8 mouse cellular contexts compared by ENCODE assay signal in genomic region chr17:24936259-24937237, GRCm38 (mm10). TPM values are rescaled to one million over a fixed set of nuclear protein-coding genes. Genes with fewer than 3 reads are reported as not detected.
DNase-seq lines count a peak whose midpoint lies in the region; ATAC-seq and TF ChIP-seq lines count a peak whose summit lies in the region.

TSS of gene Mapk8ip3 (minus strand) at chr17:24936977.

- H3K79me2 ChIP-seq in liver, adult 2 months (ENCODE audit: control insufficient read depth, insufficient read depth, low read length): peaks cover 19% of the 10 kb centered on the region
- H3K79me2 ChIP-seq in myocyte (ENCODE audit: control insufficient read depth, insufficient read depth): peaks cover 52% of the 10 kb centered on the region

- peaks cover 18% of the 10 kb centered on the region for H3K4me1 ChIP-seq in heart, embryonic 11.5 days (ENCODE audit: control insufficient read depth, insufficient read depth, low read length)
- H3K4me1 ChIP-seq in kidney, embryonic 16.5 days (ENCODE audit: insufficient read depth, low read length): peaks cover 22% of the 10 kb centered on the region
- peaks cover 6% of the 10 kb centered on the region for H3K4me1 ChIP-seq in liver, adult 2 months (ENCODE audit: control insufficient read depth, insufficient read depth, low read length)

- peak within 1 kb of the TSS; percentile 85 for H3K4me2 ChIP-seq in heart, embryonic 11.5 days
- H3K4me2 ChIP-seq in kidney, embryonic 16.5 days (replicated peaks; ENCODE audit: low read depth, low read length): peak within 1 kb of the TSS; percentile 81
- peak within 1 kb of the TSS; percentile 93 for H3K4me2 ChIP-seq in myocyte (ENCODE audit: low read depth)

- peak; percentile 70 for TF ChIP-seq POLR2A in liver, adult 2 months (IDR thresholded peaks at IDR 0.05; ENCODE audit: extremely low read depth, insufficient read depth, low read length)
- peak; percentile 82 for TF ChIP-seq POLR2A in myocyte (IDR thresholded peaks at IDR 0.05; ENCODE audit: insufficient read length, low read depth)

- H3K9ac ChIP-seq in heart, embryonic 11.5 days (ENCODE audit: low read depth, low read length): peak within 1 kb of the TSS; percentile 93
- H3K9ac ChIP-seq in kidney, embryonic 16.5 days (replicated peaks; ENCODE audit: low read length): peak within 1 kb of the TSS; percentile 86
- peak within 1 kb of the TSS; percentile 76 for H3K9ac ChIP-seq in liver, adult 2 months (ENCODE audit: low read depth, low read length)

- H3K27ac ChIP-seq in heart, embryonic 11.5 days (ENCODE audit: low read depth, low read length): peak within 1 kb of the TSS; percentile 76
- peak within 1 kb of the TSS; percentile 82 for H3K27ac ChIP-seq in kidney, embryonic 16.5 days (ENCODE audit: low read length)
- peak within 1 kb of the TSS; percentile 64 for H3K27ac ChIP-seq in liver, adult 2 months (replicated peaks; ENCODE audit: insufficient read depth, low read depth, low read length)

- under 1% methylated on average over 78 of the region's 78 CpGs for WGBS in heart, embryonic 11.5 days (ENCODE audit: insufficient replicate concordance)
- WGBS in kidney, embryonic 16.5 days: under 1% methylated on average over 78 of the region's 78 CpGs
- WGBS in liver, adult 2 months: under 1% methylated on average over 78 of the region's 78 CpGs

- peak; percentile 98 to 99 for DNase-seq in B cell, adult 2 months
- DNase-seq in brain, adult 2 months (ENCODE audit: low read depth, low spot score): peak; percentile 99
- DNase-seq in liver, adult 2 months (ENCODE audit: extremely low read depth, low read depth, low spot score): peak; percentile 86
- peak; percentile 94 for DNase-seq in splenic B cell, adult 2 months (ENCODE audit: low read depth, low spot score)

- H3K4me3 ChIP-seq in heart, embryonic 11.5 days (ENCODE audit: low read depth, low read length): peak within 1 kb of the TSS; percentile 98
- peak within 1 kb of the TSS; percentile 96 for H3K4me3 ChIP-seq in kidney, embryonic 16.5 days (ENCODE audit: low read length)
- peak within 1 kb of the TSS; percentile 72 for H3K4me3 ChIP-seq in liver, adult 2 months (ENCODE audit: insufficient read depth, low read depth, low read length)
- peak within 1 kb of the TSS; percentile 89 for H3K4me3 ChIP-seq in myocyte

- ATAC-seq in erythroblast, adult 5-6 weeks (replicated peaks; ENCODE audit: low FRiP score, poor library complexity, severe bottlenecking): peak; percentile 96
- peak; percentile 95 for ATAC-seq in heart, embryonic 11.5 days (replicated peaks; ENCODE audit: insufficient number of reproducible peaks, low FRiP score, low TSS enrichment)
- peak; percentile 99 for ATAC-seq in kidney, embryonic 16.5 days (ENCODE audit: low FRiP score, low TSS enrichment)

- peak within 1 kb of the TSS; percentile 52 for H3ac ChIP-seq in myocyte (ENCODE audit: control insufficient read depth, insufficient read length)

- H3K36me3 ChIP-seq in heart, embryonic 11.5 days (ENCODE audit: control insufficient read depth, insufficient read depth, low read length): no peaks in the 10 kb centered on the region
- no peaks in the 10 kb centered on the region for H3K36me3 ChIP-seq in kidney, embryonic 16.5 days (ENCODE audit: insufficient read depth, low read length)
- no peaks in the 10 kb centered on the region for H3K36me3 ChIP-seq in liver, adult 2 months (ENCODE audit: control insufficient read depth, insufficient read depth, low read length)
- H3K36me3 ChIP-seq in myocyte (ENCODE audit: control insufficient read depth, insufficient read depth): no peaks in the 10 kb centered on the region
- H3K36me3 ChIP-seq in splenic B cell, adult 2 months (ENCODE audit: control insufficient read depth, insufficient read depth, low read length, poor library complexity, severe bottlenecking): no peaks in the 10 kb centered on the region; the same call in 1 of the 2 replicates

- H3K9me3 ChIP-seq in heart, embryonic 11.5 days (replicated peaks; ENCODE audit: control insufficient read depth, low read length): no peaks in the 10 kb centered on the region
- no peaks in the 10 kb centered on the region for H3K9me3 ChIP-seq in kidney, embryonic 16.5 days (ENCODE audit: low read length)

- no peaks in the 10 kb centered on the region for H3K27me3 ChIP-seq in heart, embryonic 11.5 days (ENCODE audit: control insufficient read depth, insufficient read depth, low read length)
- H3K27me3 ChIP-seq in kidney, embryonic 16.5 days (ENCODE audit: insufficient read depth, low read length): no peaks in the 10 kb centered on the region
- no peaks in the 10 kb centered on the region for H3K27me3 ChIP-seq in liver, adult 2 months (ENCODE audit: control insufficient read depth, insufficient read depth, low read length)
- H3K27me3 ChIP-seq in myocyte (ENCODE audit: control insufficient read depth, insufficient read depth, insufficient read length): no peaks in the 10 kb centered on the region
- no peaks in the 10 kb centered on the region for H3K27me3 ChIP-seq in splenic B cell, adult 2 months (ENCODE audit: control insufficient read depth, insufficient read depth, low read length, poor library complexity, severe bottlenecking)

- TF ChIP-seq CTCF in liver, adult 2 months (IDR thresholded peaks at IDR 0.05; ENCODE audit: low read depth, low read length): no peak; the same call in 1 of the 2 replicates

TF ChIP-seq in myocyte, 11 proteins besides CTCF, POLR2A, EP300 and RAD21:
- TF ChIP-seq POLR2AphosphoS2 (IDR thresholded peaks at IDR 0.05; ENCODE audit: insufficient read length, low read depth): peak; percentile 93
- TF ChIP-seq E2F4 (IDR thresholded peaks at IDR 0.05; ENCODE audit: insufficient read depth): no peak
- no peak for TF ChIP-seq MAX (IDR thresholded peaks at IDR 0.05; ENCODE audit: low read depth)
- TF ChIP-seq CEBPB (IDR thresholded peaks at IDR 0.05; ENCODE audit: insufficient read depth, poor library complexity, severe bottlenecking): no peak
- TF ChIP-seq REST (IDR thresholded peaks at IDR 0.05; ENCODE audit: insufficient read depth, insufficient read length): no peak
- TF ChIP-seq MYOD1 (IDR thresholded peaks at IDR 0.05; ENCODE audit: control insufficient read depth in 1 of 3, insufficient read length in 2 of 3, low read depth in 2 of 3): no peak
- no peak for TF ChIP-seq USF1 (IDR thresholded peaks at IDR 0.05; ENCODE audit: low read depth)
- TF ChIP-seq TCF12 (IDR thresholded peaks at IDR 0.05; ENCODE audit: insufficient read depth, poor library complexity, severe bottlenecking): no peak
- TF ChIP-seq SRF (IDR thresholded peaks at IDR 0.05; ENCODE audit: control insufficient read depth, insufficient read length, low read depth): peak; percentile 91
- TF ChIP-seq TCF3 (IDR thresholded peaks at IDR 0.05; ENCODE audit: insufficient read length, low read depth): no peak
- TF ChIP-seq MYOG (IDR thresholded peaks at IDR 0.05; ENCODE audit: control insufficient read depth in 1 of 3, insufficient read depth in 1 of 3, insufficient read length in 2 of 3, low read depth in 2 of 3): peak in 1 of 3 experiments; percentile 17

RNA-seq across cellular contexts. Expression of gene Mapk8ip3, which starts in this region (rescaled TPM):
- total RNA-seq in erythroblast, adult 5-6 weeks (2015; ENCODE audit: low replicate concordance): 42.7 and 48.3 TPM in 2 replicates
- total RNA-seq in erythroblast, adult 5-6 weeks (2017; ENCODE audit: low replicate concordance): 109 and 222 TPM in 2 replicates
- 33.0 and 34.2 TPM in 2 replicates for polyA plus RNA-seq in heart, embryonic 11.5 days (2014; fragmentation: Nextera tagmentation; extraction: Ambion mirVana)
- 30.1 and 33.6 TPM in 2 replicates for polyA plus RNA-seq in kidney, embryonic 16.5 days (2015; fragmentation: Nextera tagmentation; extraction: Ambion mirVana)
- total RNA-seq in liver, adult 2 months (2014; rRNA removed): 11.7 and 16.1 TPM in 2 replicates
- polyA plus RNA-seq in liver, adult 2 months (2012; rRNA removed): 23.2 and 51.4 TPM in 2 replicates
- 47.6 TPM for polyA plus RNA-seq in myocyte (2012; fragmentation: generic; extraction: Trizol)

Comparison
In these comparisons a context has a peak if more than half of its experiments do, and no peak if none do; other contexts are left out.
1. Peak in every context shown above with its lines: DNase-seq, ATAC-seq, H3K4me3 ChIP-seq and H3K27ac ChIP-seq.